Mouse (Mus musculus) heart, postnatal 0 days (tissue): ENCODE results near the gene Mast4.
"Not testable (repeated sequence)": the region's sequence is repeated elsewhere in the genome, so short reads cannot be mapped to it uniquely, and the experiment has no call there.

Experiments used
- CTCF ChIP-seq: IDR thresholded peaks from 2 replicates; pipeline ENCODE4 v1.5.1; 2016; ENCODE audit warnings: antibody characterized with exemption, control low read depth, low read depth
- EP300 ChIP-seq: IDR thresholded peaks from 2 replicates; pipeline ENCODE4 v1.6.1; 2016; ENCODE audit warnings: antibody characterized with exemption, low read depth

DNA sequence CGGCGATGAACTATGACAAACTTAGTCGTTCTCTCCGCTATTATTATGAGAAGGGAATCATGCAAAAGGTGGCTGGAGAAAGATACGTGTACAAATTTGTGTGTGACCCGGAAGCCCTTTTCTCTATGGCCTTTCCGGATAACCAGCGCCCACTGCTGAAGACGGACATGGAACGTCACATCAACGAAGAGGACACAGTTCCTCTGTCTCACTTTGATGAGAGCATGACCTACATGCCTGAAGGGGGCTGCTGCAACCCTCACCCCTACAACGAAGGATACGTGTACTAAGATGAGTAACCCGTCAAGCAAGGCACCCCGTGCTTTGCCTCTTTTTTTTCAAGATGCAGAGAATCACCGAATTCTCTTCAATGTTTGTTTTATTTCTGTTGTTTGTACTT, 23.1 kb upstream of the Mast4 start:
- TF ChIP-seq CTCF, EP300: not testable (repeated sequence)
